In the genomic region with DNA sequence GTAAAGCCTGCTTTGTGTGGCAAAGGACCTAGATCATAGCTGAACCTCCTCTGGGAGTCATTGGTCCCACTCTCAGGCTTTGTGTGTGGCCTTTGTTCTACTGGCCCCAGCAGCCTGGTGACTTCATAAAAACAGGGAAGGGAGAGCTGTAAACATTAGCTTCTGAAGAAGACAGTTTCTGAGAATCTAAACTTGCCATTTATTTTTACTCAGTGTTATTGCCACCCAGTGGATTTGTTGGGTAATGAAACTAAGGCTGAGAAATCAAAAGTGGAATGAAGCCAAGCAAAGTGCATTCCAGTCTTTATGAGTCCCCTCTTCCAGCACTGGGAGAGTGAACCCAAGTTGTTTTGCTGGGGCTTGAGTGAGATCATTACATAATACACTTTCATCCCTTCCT, we compare ENCODE assay signal across 8 mouse cellular contexts. TPM values are rescaled to one million over a fixed set of nuclear protein-coding genes. Genes with fewer than 3 reads are reported as not detected.
DNase-seq lines count a peak whose midpoint lies in the region; ATAC-seq lines count a peak whose summit lies in the region.

No protein-coding gene starts in this region.

- intact Hi-C loops in gastrocnemius, postnatal 14 days (cut with DNase I; ENCODE audit: low total_unique reads) = no loop called here

- peak; percentile 80; the same call in 1 of the 2 replicates for ATAC-seq in kidney, embryonic 14.5 days (ENCODE audit: low FRiP score, low TSS enrichment)
- peak; percentile 49 for ATAC-seq in megakaryocyte progenitor cell, adult 5-6 weeks (replicated peaks; ENCODE audit: poor library complexity)

- H3K27ac ChIP-seq in kidney, embryonic 14.5 days (ENCODE audit: low read depth, low read length) = no peak overlapping the region

- no peaks in the 10 kb centered on the region for H3K9me3 ChIP-seq in kidney, embryonic 14.5 days (ENCODE audit: control insufficient read depth, low read length)

- no peaks in the 10 kb centered on the region for H3K4me1 ChIP-seq in kidney, embryonic 14.5 days (ENCODE audit: control insufficient read depth, insufficient read depth, low read length)

- H3K36me3 ChIP-seq in kidney, embryonic 14.5 days (ENCODE audit: control insufficient read depth, insufficient read depth, low read length) = no peaks in the 10 kb centered on the region

- no peak overlapping the region for H3K9ac ChIP-seq in kidney, embryonic 14.5 days (ENCODE audit: low read depth, low read length)

- no peaks in the 10 kb centered on the region for H3K27me3 ChIP-seq in kidney, embryonic 14.5 days (ENCODE audit: control insufficient read depth, insufficient read depth, low read length)

- DNase-seq in gastrocnemius, adult 18-20 months (ENCODE audit: low spot score) = peak; percentile 75
- DNase-seq in gastrocnemius, postnatal 14 days = no peak
- peak; percentile 69 for DNase-seq in 416B (ENCODE audit: low read depth)
- peak; percentile 1 to 24 for DNase-seq in adrenal gland, postnatal 36 days
- peak; percentile 24 for DNase-seq in forelimb bud, embryonic 11.5 days (ENCODE audit: low read depth, low spot score)
- no peak for DNase-seq in thymus, postnatal 36 days

- no peak overlapping the region for H3K4me3 ChIP-seq in kidney, embryonic 14.5 days (ENCODE audit: low read length)

- no peak overlapping the region for H3K4me2 ChIP-seq in kidney, embryonic 14.5 days (replicated peaks; ENCODE audit: low read depth, low read length)

RNA-seq across cellular contexts. Expression of a gene that starts 30.5 kb away (rescaled TPM):
- total RNA-seq in gastrocnemius, adult 18-20 months (2021) = 1,000 to 10,000 TPM; 2,006 to 2,015 TPM
- total RNA-seq in gastrocnemius, postnatal 14 days (2021) = 100 to 1,000 TPM; 779 to 828 TPM
- total RNA-seq in adrenal gland, postnatal 36 days (2021) = 100 to 1,000 TPM; 200 to 230 TPM
- 71.3 and 78.2 TPM in 2 replicates for polyA plus RNA-seq in kidney, embryonic 14.5 days (2014; fragmentation: Nextera tagmentation; extraction: Ambion mirVana)
- 568 and 581 TPM in 2 replicates for total RNA-seq in megakaryocyte progenitor cell, adult 5-6 weeks (2015)
- 577 and 593 TPM in 2 replicates for total RNA-seq in megakaryocyte progenitor cell, adult 5-6 weeks (2017)

Comparison
In these comparisons a context has a peak if more than half of its experiments do, and no peak if none do; other contexts are left out.
1. DNase-seq: peak in gastrocnemius, adult 18-20 months (single experiment), 416B (single experiment), adrenal gland, postnatal 36 days (2 of 2) and forelimb bud, embryonic 11.5 days (single experiment); none in gastrocnemius, postnatal 14 days (single experiment) and thymus, postnatal 36 days (0 of 2).